Mouse (Mus musculus) urinary bladder, postnatal 25 days (tissue): ENCODE measurements at regions not wholly inside any gene's neighbourhood (a gene's known extent, or its start where the extent isn't known, plus 50 kb on each side); places are given as distances from the start of the nearest gene placed in this dataset.

Experiments
- DNase-seq: peaks from one replicate; pipeline ENCODE4 v3.0.0; 2022; ENCODE audit warnings: low spot score

GRCm38 (mm10) chr4:45587202-45587601, 54.9 kb upstream of the Shb start:
- DNase-seq: no peak

GRCm38 (mm10) chr4:45586310-45586709, 54.0 kb upstream of the Shb start:
- DNase-seq: no peak

GRCm38 (mm10) chr4:45585188-45585820, 53.0 kb upstream of the Shb start:
- no peak for DNase-seq

- no peak for DNase-seq
Measured at GRCm38 (mm10) chr4:45583966-45584365, 51.7 kb upstream of the Shb start.

GRCm38 (mm10) chr4:45582496-45582895, 50.2 kb upstream of the Shb start:
- DNase-seq: no peak
